Mouse (Mus musculus) forebrain, embryonic 13.5 days (tissue): ENCODE data around the gene Trpc4. TPM values are rescaled to one million over a fixed set of nuclear protein-coding genes. Genes with fewer than 3 reads are reported as not detected.

Experiments used
- ATAC-seq: fragments of 200-750 bp; cut with Nextera tagmentation; 2 replicates; pipeline ENCODE4 v1.8.0; 2017
- H3K27ac ChIP-seq: fragments of 300-500 bp; sonication (generic); 2 replicates; pipeline ENCODE4 v1.5.1; 2015; ENCODE audit warnings: inconsistent platforms, mild to moderate bottlenecking, moderate library complexity
- H3K27me3 ChIP-seq: fragments of 300-500 bp; sonication (generic); 2 replicates; pipeline ENCODE4 v1.6.1; 2015; ENCODE audit warnings: mild to moderate bottlenecking, inconsistent platforms
- H3K36me3 ChIP-seq: fragments of 300-500 bp; sonication (generic); 2 replicates; pipeline ENCODE4 v1.6.1; 2015; ENCODE audit warnings: mild to moderate bottlenecking, inconsistent platforms; ENCODE audit not compliant: poor library complexity, severe bottlenecking
- H3K4me1 ChIP-seq: fragments of 300-500 bp; sonication (generic); 2 replicates; pipeline ENCODE4 v1.6.1; 2015; ENCODE audit warnings: inconsistent platforms
- H3K4me2 ChIP-seq: fragments of 300-500 bp; sonication (generic); 2 replicates; pipeline ENCODE4 v1.6.1; 2015; ENCODE audit warnings: inconsistent platforms, mild to moderate bottlenecking, moderate library complexity
- H3K4me3 ChIP-seq: fragments of 300-500 bp; sonication (generic); 2 replicates; pipeline ENCODE4 v1.5.1; 2015; ENCODE audit warnings: mild to moderate bottlenecking, inconsistent platforms
- H3K9ac ChIP-seq: fragments of 300-500 bp; sonication (generic); 2 replicates; pipeline ENCODE4 v1.6.1; 2015; ENCODE audit warnings: mild to moderate bottlenecking, inconsistent platforms
- H3K9me3 ChIP-seq: fragments of 300-500 bp; sonication (generic); replicated peaks from 2 replicates; pipeline ENCODE4 v1.6.1; 2016; ENCODE audit warnings: inconsistent platforms
- WGBS: fragments of 180-500 bp; shearing (Covaris S2); methylation state at CpG from one replicate; pipeline ENCODE4 v1.1.7; 2015; 5-methylcytosine and 5-hydroxymethylcytosine counted together
- polyA plus RNA-seq: library from polyadenylated mRNA; unstranded; fragments of >200 nt; fragmentation: Nextera tagmentation; extraction: Ambion mirVana; gene quantifications from 2 replicates; pipeline ENCODE4 v1.2.1, GENCODE M21; 2015

The Trpc4 gene
- polyA plus RNA-seq, 1 experiment from 2014 or later: 4.3 TPM

DNA sequence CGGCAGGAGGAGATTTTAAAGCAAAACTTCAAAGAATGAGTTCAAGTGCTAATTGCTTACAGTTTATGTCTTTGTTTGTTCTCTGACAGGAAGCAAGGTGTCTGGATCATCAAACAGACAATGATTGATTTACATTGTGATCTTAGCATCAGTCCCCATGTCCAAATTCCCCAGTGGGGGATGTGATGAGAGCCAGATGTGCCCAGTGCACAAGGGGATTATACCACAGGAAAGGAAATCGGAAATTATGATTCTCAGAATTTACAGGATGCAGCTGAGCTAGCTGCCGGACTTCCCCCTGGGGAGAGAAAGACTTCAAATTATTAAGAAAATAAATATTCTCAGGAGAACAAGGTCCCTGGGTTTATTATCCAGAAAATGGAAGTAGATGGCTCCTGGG is 133.9 kb downstream of the Trpc4 start:
- no peak overlapping the region for H3K4me2 ChIP-seq
- no peaks in the 10 kb centered on the region for H3K27me3 ChIP-seq
- H3K9ac ChIP-seq: no peak overlapping the region
- no peak overlapping the region for H3K4me3 ChIP-seq
- no peak overlapping the region for H3K27ac ChIP-seq
- 82% methylated on average over 3 of the region's 3 CpGs for WGBS
- no peaks in the 10 kb centered on the region for H3K36me3 ChIP-seq
- H3K4me1 ChIP-seq: no peaks in the 10 kb centered on the region
- H3K9me3 ChIP-seq: no peaks in the 10 kb centered on the region
- no peak for ATAC-seq

DNA sequence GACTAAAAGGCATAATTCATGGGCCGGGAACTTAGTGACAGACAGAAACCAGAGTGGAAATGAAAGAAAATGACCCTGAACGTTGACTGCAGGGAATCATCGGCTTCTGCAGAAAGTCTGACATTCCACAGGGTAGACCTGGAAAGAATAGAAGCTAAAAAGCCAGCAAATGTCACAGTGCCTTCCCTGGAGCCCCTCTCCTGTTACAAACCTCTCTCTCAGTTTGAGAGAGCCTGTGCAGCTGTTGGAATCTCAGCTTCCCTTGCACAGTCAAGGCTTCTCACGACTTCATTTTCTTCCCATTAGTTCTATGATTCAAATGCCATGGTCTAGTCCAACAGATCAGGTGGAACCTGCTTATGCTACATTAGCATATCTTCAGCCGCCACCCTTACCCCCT is 154.8 kb downstream of the Trpc4 start:
- Histone ChIP-seq H3K36me3 (no peaks in the 10 kb centered on the region), H3K4me3 (no peak overlapping the region), H3K27ac (no peak overlapping the region; the same call in 1 of the 2 replicates), H3K9me3 (no peaks in the 10 kb centered on the region), H3K4me1 (no peaks in the 10 kb centered on the region), H3K9ac (no peak overlapping the region), H3K4me2 (no peak overlapping the region), H3K27me3 (no peaks in the 10 kb centered on the region)
- 52% methylated on average over 5 of the region's 5 CpGs for WGBS
- no peak for ATAC-seq

DNA sequence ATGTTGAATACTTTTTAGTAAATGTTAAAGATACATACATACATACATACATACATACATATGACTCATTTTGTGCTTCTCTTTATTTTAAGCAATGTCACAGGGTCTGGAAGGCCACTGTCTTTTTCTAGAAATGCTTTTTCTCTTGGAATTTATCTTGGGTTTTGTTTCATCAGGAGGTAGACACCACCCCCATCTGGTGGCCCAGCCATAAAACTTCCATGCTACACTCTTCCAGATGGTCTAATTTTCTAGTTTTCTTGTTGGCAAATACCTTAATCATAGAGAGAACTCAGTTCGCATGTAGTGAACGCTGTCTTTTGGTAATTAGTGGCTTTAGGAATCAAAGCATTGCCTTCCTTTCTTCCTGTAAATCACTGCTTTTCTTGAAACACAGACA is 158.2 kb downstream of the Trpc4 start:
- Histone ChIP-seq H3K9me3 (no peaks in the 10 kb centered on the region), H3K4me2 (no peak overlapping the region)
- WGBS: 65% methylated on average over 2 of the region's 2 CpGs

DNA sequence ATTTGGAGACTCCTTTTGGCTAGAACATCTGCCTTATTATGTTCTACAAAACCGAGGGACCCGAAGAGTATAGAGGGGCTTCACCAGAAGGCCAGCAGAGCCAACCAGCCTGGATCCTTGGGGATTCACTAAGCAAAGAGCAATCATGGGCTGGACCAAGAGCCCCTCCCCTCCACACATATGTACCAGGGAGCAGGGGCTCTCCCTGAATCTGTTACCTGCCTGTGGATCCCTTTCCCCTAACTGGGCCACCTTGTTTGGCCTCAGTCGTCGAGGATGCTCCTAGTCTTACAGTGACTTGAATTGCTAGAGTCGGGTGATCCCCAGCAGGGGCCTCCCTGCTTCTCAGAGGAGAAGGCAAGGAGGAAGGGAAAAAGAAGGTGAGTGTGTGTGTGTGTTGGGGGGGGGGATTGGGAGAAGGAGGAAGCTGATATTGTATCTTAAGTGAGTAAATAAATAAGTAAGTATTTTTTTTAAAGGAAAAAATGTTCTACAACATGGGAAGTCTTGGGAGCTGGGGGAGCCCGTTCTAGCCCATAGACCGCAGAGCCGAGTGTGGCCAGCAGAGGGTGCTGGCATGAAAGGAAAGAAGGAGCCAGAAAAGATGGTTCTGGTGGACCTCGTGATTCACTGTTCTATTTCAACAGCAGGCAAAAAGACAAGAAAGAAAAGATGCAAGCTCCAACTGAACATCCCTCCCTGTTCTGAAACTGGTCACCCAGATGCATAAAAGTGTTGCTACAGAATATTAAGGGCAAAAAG is 197.2 kb downstream of the Trpc4 start:
- no peaks in the 10 kb centered on the region for H3K4me1 ChIP-seq
- no peaks in the 10 kb centered on the region for H3K9me3 ChIP-seq
- H3K27ac ChIP-seq: no peak overlapping the region
- H3K9ac ChIP-seq: no peak overlapping the region
- H3K4me2 ChIP-seq: no peak overlapping the region
- H3K4me3 ChIP-seq: no peak overlapping the region
- ATAC-seq: peak; percentile 67
- WGBS: 31% methylated on average over 9 of the region's 9 CpGs
- H3K36me3 ChIP-seq: no peaks in the 10 kb centered on the region
- H3K27me3 ChIP-seq: no peaks in the 10 kb centered on the region

More for the DNA sequence above, 158.2 kb downstream of the Trpc4 start:
- Histone ChIP-seq H3K4me1 (no peaks in the 10 kb centered on the region), H3K36me3 (no peaks in the 10 kb centered on the region), H3K4me3 (no peak overlapping the region), H3K27me3 (no peaks in the 10 kb centered on the region), H3K9ac (no peak overlapping the region), H3K27ac (no peak overlapping the region)
- no peak for ATAC-seq

DNA sequence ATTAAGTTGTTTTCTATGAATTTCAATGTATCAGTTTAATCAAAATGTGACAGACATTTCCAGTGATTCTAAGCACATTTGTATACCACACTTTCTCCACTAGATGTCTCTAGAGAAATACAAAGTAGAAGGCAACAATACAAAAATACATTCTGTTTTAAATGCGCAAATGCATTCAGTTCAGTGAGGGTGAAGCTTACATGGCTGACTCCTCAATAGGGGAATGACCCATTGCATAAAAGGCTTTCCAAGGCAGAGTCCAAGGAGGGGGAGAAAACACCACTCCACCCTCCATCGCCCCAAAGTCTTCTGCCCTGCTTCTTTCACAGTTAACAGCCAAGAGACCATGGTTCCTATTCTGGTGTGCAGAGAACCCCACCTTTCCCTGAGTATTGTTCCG is 201.7 kb downstream of the Trpc4 start:
- H3K4me2 ChIP-seq: no peak overlapping the region
- WGBS: 65% methylated on average over 3 of the region's 3 CpGs
- H3K9me3 ChIP-seq: no peaks in the 10 kb centered on the region
- H3K9ac ChIP-seq: no peak overlapping the region
- no peaks in the 10 kb centered on the region for H3K27me3 ChIP-seq
- no peak overlapping the region for H3K4me3 ChIP-seq
- H3K27ac ChIP-seq: no peak overlapping the region
- 0 out of 2 replicates have a peak, but pooled peaks cover 3% of the 10 kb centered on the region for H3K4me1 ChIP-seq
- peak; percentile 59; the same call in 1 of the 2 replicates for ATAC-seq
- H3K36me3 ChIP-seq: no peaks in the 10 kb centered on the region

DNA sequence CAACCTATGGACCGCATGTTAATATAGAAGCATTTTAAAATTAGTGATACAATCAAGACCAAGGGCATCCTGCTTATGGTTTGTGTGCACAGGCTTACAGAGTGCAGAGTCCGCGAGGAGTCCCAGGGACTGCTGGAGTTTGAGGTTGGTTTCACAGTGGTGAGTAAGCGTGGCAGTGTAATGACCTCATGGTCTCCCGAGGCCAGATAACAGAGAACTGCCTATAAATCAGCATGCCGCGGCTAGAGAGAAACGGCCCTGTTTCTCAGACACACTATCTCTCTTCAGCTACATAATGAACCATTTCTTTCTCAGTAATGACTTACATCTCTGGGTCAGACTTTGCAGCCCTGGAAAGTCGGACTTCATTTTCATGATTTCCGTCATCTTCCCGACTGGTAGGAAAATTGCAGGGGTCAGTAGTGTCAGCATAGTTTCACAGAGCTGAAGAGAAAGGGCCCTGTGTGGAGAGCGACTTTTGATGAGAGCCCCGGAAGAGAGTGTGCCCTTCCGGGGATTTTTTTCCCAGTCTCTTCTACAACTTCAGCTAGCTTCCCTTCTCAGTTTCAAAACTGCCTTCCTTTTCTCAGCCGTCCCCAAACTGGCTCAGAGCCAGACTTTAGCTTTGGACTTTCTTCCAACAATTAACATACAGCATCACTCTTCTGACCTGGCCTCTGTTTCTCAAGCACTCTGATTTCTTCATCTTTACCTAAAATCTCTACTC is 202.8 kb downstream of the Trpc4 start:
- WGBS: 77% methylated on average over 15 of the region's 15 CpGs
- Histone ChIP-seq H3K9ac (no peak overlapping the region), H3K9me3 (no peaks in the 10 kb centered on the region), H3K4me2 (no peak overlapping the region), H3K27me3 (no peaks in the 10 kb centered on the region), H3K36me3 (no peaks in the 10 kb centered on the region), H3K4me1 (0 out of 2 replicates have a peak, but pooled peaks cover 3% of the 10 kb centered on the region), H3K27ac (no peak overlapping the region), H3K4me3 (no peak overlapping the region)
- 0 out of 2 replicates have a peak, but pooled peaks have one; percentile 43 for ATAC-seq

DNA sequence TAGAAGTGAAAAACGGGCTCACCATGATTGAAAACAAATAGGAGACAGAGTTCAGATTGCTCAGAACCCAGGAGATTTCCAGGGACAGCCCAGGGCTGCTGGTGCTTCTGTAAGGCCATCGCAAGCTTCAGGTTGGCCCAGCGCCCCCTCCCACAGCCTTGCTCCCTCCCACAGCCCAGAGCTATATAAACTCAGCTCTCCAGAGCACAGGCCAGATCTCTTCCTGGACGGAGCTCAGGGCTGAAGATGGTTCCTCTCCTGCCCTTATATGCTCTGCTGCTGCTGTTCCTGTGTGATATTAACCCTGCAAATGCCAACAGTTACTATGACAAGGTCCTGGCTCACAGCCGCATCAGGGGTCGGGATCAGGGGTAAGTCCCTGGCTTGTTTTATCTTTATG is 205.1 kb downstream of the Trpc4 start, which contains the start of gene Postn:
TSS of gene Postn (plus strand) at position 213 of the 400 bp plus-strand sequence.
- 0 out of 2 replicates have a peak, but pooled peaks cover 3% of the 10 kb centered on the region for H3K4me1 ChIP-seq
- H3K9ac ChIP-seq: no peak within 1 kb of the TSS
- no peaks in the 10 kb centered on the region for H3K9me3 ChIP-seq
- no peak for ATAC-seq
- H3K27ac ChIP-seq: no peak within 1 kb of the TSS
- 71% methylated on average over 6 of the region's 6 CpGs for WGBS
- H3K4me3 ChIP-seq: no peak within 1 kb of the TSS
- no peaks in the 10 kb centered on the region for H3K27me3 ChIP-seq
- no peak within 1 kb of the TSS for H3K4me2 ChIP-seq
- no peaks in the 10 kb centered on the region for H3K36me3 ChIP-seq

DNA sequence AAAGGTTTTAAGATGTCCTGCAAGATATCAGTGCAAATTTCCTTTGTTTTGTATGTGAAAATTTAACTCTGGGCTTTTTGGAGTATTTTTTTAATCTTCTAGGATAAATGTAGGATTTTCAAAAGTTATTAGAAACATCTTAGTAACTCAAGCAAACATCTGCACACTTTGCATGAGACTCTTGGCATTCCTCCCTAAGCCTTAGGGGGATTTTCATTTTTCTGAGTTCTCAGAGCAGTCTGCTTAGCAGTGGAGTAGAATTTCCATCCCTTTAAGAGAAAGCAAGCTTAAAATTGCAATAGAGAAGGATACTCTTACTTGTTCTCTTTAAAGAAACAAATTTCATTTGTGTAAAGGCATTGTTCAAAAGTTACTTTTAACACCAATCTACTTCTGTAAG is 205.8 kb downstream of the Trpc4 start:
- Histone ChIP-seq H3K27me3 (no peaks in the 10 kb centered on the region), H3K4me3 (no peak overlapping the region), H3K9me3 (no peaks in the 10 kb centered on the region), H3K9ac (no peak overlapping the region), H3K27ac (no peak overlapping the region), H3K4me1 (0 out of 2 replicates have a peak, but pooled peaks cover 3% of the 10 kb centered on the region), H3K4me2 (no peak overlapping the region), H3K36me3 (no peaks in the 10 kb centered on the region)
- ATAC-seq: no peak

Other genes with a start within 250 kb of the Trpc4 start
- gene Postn, start 205.1 kb downstream of the Trpc4 start, polyA plus RNA-seq: 6.8 and 8.6 TPM in 2 replicates